8 mouse cellular contexts compared by ENCODE assay signal in genomic region chr5:66618597-66618996, GRCm38 (mm10). TPM values are rescaled to one million over a fixed set of nuclear protein-coding genes. Genes with fewer than 3 reads are reported as not detected.
DNase-seq lines count a peak whose midpoint lies in the region; ATAC-seq and TF ChIP-seq lines count a peak whose summit lies in the region.

Gene Apbb2 (minus strand): TSS chr5:66618784.

- H3K27ac ChIP-seq in lung, embryonic 14.5 days (ENCODE audit: low read depth) = peak within 1 kb of the TSS; percentile 97
- no peak within 1 kb of the TSS for H3K27ac ChIP-seq in thymus, adult 2 months (ENCODE audit: control insufficient read depth, insufficient read depth, low read length)

- peak; percentile 69 for TF ChIP-seq CTCF in lung, embryonic 14.5 days (IDR thresholded peaks at IDR 0.05; ENCODE audit: low read depth)
- TF ChIP-seq CTCF in thymus, adult 2 months (IDR thresholded peaks at IDR 0.05; ENCODE audit: borderline replicate concordance, control insufficient read depth, extremely low read depth, insufficient read depth, low read length, poor library complexity) = peak; percentile 86; the same call in 1 of the 2 replicates

- no peaks in the 10 kb centered on the region for H3K9me3 ChIP-seq in lung, embryonic 14.5 days (ENCODE audit: low read depth, low read length)

- peak within 1 kb of the TSS; percentile 83 for H3K4me2 ChIP-seq in lung, embryonic 14.5 days

- no peaks in the 10 kb centered on the region for H3K27me3 ChIP-seq in lung, embryonic 14.5 days (ENCODE audit: insufficient read depth, low read length)
- H3K27me3 ChIP-seq in thymus, adult 2 months (ENCODE audit: control insufficient read depth, insufficient read depth, low read length) = no peaks in the 10 kb centered on the region; the same call in 1 of the 2 replicates

- peak within 1 kb of the TSS; percentile 90 for H3K4me3 ChIP-seq in lung, embryonic 14.5 days (ENCODE audit: low read depth, low read length)
- peak within 1 kb of the TSS; percentile 93 for H3K4me3 ChIP-seq in thymus, adult 2 months (ENCODE audit: control insufficient read depth, insufficient read depth, low read length)

- under 1% methylated on average over 38 of the region's 39 CpGs for WGBS in lung, embryonic 14.5 days
- WGBS in thymus, adult 2 months = under 1% methylated on average over 39 of the region's 39 CpGs

- H3K9ac ChIP-seq in lung, embryonic 14.5 days = peak within 1 kb of the TSS; percentile 93

- peak; percentile 38; the same call in 1 of the 2 replicates for TF ChIP-seq POLR2A in thymus, adult 2 months (IDR thresholded peaks at IDR 0.05; ENCODE audit: control insufficient read depth, extremely low read depth, insufficient read depth, low read length, poor library complexity)

- DNase-seq in ES-CJ7 (ENCODE audit: low read depth, low spot score) = peak; percentile 94
- DNase-seq in cerebellum, adult 18-20 months = peak; percentile 94
- DNase-seq in layer of hippocampus, adult 8-10 months (ENCODE audit: low spot score in 2 of 2) = peak; percentile 90 to 94
- peak; percentile 98 for DNase-seq in lung, embryonic 14.5 days
- DNase-seq in ovary, adult 18-20 months (ENCODE audit: low spot score) = peak; percentile 95
- peak; percentile 93 for DNase-seq in thymus, adult 2 months

- ATAC-seq in frontal cortex, adult (ENCODE audit: low TSS enrichment) = peak; percentile 69
- ATAC-seq in hematopoietic stem cell, adult 5-6 weeks (replicated peaks in 1 of 2; ENCODE audit: insufficient read depth in 1 of 2, low FRiP score in 2 of 2, low TSS enrichment in 1 of 2, low read depth in 1 of 2, poor library complexity in 2 of 2, severe bottlenecking in 2 of 2) = peak; percentile 72 to 75
- peak; percentile 96 for ATAC-seq in lung, embryonic 14.5 days (ENCODE audit: insufficient read depth)

- H3K4me1 ChIP-seq in lung, embryonic 14.5 days (ENCODE audit: insufficient read depth) = peaks cover 18% of the 10 kb centered on the region
- peaks cover 12% of the 10 kb centered on the region for H3K4me1 ChIP-seq in thymus, adult 2 months (replicated peaks; ENCODE audit: control insufficient read depth, insufficient read depth, low read length)

- H3K36me3 ChIP-seq in lung, embryonic 14.5 days (ENCODE audit: insufficient read depth) = no peaks in the 10 kb centered on the region
- no peaks in the 10 kb centered on the region for H3K36me3 ChIP-seq in thymus, adult 2 months (ENCODE audit: control insufficient read depth, insufficient read depth, low read length)

RNA-seq across cellular contexts. Expression of gene Apbb2, which starts in this region (rescaled TPM):
- total RNA-seq in hematopoietic stem cell, adult 5-6 weeks (2017) = 4.6 and 5.2 TPM in 2 replicates
- 10 to 100 TPM; 51.9 to 69.8 (median 57.1) TPM for total RNA-seq in layer of hippocampus, adult 8-10 months (2022)
- 49.8 and 54.6 TPM in 2 replicates for polyA plus RNA-seq in lung, embryonic 14.5 days (2014; fragmentation: Nextera tagmentation; extraction: Ambion mirVana)
- 2.6 and 3.6 TPM in 2 replicates for polyA plus RNA-seq in thymus, adult 2 months (2012; rRNA removed)

Comparison
In these comparisons a context has a peak if more than half of its experiments do, and no peak if none do; other contexts are left out.
1. RNA of gene Apbb2 (polyA plus RNA-seq): 49.8 to 54.6 TPM in lung, embryonic 14.5 days; 2.6 to 3.6 TPM in thymus, adult 2 months; every median in the first group is over 10 times any median in the second.
2. Peak in every context shown above with its lines, with median percentiles within 50 percentile points of each other: DNase-seq and ATAC-seq.